Mouse (Mus musculus) cerebral cortex, adult 2 months (tissue): ENCODE results near the gene Tmem141.

Experiments
- WGBS: fragments of 180-500 bp; shearing (Covaris S2); methylation state at CpG from one replicate; pipeline ENCODE4 v1.1.7; 2018; 5-methylcytosine and 5-hydroxymethylcytosine counted together

Tmem141 gene

DNA sequence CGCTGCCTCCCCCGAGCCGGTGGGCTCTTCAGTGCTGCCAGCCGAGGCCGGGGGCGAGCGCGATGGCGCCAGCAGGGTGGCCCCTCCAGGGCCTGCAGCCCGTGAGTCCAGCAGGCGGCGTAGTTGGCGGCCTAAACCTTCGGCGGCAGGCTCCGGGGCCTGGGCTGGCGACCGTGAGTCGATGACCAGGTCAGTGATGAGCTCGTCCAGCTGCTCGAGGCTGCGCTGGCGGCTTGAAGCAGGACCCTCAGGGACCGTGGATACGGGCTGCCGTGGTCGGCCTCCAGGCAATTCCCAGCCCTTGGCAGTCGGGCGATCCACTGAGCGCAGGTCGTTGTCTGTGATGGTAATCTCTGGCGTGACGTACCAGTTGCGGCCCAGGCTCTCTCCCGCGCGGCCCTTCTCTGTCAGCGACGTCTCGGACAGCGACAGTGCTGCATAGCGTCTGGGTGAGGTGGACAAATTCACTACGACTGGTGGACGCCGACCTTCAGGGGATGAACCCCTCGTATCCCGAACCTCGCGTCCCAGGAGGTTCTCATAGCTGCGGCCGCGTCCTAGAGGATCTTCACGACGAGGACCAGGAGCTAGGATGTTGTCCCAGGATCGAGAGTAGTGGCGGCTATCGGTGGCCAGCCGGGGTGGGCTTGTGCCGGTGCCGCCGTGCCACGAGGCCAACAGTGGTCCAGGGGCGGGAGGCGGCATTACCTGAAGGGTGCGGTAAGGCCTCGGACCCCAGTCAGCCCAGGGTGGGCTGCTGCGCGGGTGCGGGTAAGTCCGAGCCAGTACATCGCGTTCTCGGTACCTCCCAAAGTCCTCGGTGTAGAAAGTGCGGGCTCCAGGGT lies 43.6 kb downstream of the Tmem141 start:
- WGBS: 41% methylated on average over 75 of the region's 75 CpGs

DNA sequence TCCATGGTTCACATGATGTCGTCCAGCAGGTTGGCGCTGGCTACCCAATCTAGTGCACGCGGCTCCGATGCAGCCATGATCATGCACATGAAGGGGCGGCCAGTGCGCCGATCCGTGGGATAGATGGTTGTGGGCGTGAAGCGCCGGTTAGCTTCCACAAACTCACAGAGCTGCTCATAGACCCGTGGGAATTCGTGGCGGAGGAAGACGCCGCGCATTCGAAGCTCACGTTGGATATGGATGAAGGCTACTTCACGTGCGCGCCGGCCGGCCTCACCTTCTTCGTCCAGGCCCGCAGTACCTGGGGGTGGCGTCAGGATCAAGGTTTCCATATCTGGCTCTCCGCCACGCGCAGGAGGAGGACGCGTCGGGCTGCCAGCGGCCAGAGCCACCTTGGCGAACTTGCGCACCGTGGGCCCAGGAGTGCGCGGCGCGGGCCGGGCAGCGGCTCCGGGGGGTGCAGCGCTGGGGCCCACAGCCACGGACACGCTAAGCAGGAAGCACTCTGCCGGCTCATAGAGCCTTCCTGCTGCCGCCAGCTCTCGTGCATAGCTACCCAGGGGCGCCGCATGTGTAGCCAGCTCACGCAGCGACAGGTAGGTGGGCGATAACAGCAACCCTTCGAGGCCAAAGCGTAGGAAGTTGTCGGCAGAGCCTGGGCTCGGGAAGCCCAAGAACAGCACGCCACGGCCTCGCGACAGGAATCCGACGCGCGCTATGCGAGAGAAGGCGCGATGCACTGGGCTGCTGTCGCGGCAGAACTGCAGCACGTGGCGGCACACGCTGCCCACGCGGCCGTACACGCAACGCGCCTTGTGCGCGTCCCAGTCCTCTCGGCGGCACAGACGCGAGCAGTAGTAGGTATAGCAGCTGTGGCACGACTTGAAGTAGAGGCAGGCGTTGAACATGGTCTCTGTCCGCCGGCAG lies 44.6 kb downstream of the Tmem141 start:
- 26% methylated on average over 92 of the region's 92 CpGs for WGBS

DNA sequence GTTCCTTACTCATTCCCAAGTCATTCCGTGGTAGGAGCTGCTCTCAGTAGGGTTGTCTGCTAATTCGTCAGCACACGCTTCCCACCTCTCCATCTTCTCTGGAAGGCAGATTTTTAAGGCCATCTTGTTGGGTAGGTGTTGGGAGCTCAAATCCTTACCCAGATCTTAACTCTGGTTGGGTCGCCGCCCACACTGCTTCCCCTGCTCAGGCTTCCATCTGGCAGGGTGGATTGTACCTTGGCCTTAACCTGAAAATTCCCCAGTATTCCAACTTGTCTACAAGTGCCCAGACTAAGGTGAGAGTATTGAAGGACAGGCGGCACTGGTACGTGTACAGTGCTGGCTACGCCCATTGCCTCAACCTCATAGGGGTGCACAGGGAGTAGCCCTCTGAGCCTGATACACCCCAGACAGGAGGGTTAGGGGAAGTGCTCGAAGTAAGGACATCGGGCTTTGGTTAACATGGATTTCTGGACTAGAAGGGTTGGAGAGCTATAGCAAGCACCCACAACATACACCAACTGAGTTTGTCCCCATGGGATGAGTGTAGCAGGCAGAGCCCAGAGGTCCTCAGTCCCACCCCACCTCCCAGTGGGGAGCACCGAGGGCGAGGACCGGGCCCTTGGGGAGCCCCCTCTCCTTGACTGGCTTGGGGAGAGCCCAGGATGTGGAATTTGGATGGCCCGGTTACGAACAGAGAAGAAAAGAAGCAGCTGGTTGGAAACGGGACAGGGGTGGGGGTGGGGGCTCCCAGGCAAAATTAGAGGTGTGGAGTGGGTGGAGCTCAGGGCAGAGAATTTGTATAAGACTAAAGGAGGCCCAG lies 45.6 kb downstream of the Tmem141 start:
- 54% methylated on average over 16 of the region's 16 CpGs for WGBS

DNA sequence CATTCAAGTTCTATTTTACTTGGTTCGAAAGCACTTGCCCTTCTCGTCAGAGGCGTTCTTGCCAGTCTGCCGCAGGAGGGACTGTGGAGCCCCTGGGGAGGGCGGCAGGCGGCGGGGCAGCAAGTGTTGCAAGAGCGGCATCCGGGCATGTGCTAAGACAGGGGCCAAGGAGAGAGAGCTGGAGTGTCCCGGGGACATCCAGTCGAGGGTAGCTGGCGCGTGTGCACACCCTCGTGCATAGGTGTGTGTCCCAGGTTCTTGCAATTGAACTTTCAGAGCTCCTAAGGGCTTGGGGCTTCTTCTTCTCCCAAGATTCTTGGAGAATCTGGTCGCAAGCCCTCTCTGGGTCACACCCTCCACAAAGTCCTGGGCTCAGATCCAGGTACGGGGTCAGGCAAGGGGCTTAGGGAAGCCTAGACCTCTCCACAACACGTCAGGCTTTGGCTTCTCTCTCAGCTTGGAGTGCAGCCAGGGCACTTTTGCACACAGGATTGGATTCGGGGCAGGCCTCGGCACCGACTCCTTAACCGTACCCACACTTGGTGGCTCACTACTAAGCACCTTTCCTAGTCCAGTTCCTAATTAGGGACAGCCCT lies 46.3 kb downstream of the Tmem141 start:
- WGBS: 5% methylated on average over 21 of the region's 21 CpGs

DNA sequence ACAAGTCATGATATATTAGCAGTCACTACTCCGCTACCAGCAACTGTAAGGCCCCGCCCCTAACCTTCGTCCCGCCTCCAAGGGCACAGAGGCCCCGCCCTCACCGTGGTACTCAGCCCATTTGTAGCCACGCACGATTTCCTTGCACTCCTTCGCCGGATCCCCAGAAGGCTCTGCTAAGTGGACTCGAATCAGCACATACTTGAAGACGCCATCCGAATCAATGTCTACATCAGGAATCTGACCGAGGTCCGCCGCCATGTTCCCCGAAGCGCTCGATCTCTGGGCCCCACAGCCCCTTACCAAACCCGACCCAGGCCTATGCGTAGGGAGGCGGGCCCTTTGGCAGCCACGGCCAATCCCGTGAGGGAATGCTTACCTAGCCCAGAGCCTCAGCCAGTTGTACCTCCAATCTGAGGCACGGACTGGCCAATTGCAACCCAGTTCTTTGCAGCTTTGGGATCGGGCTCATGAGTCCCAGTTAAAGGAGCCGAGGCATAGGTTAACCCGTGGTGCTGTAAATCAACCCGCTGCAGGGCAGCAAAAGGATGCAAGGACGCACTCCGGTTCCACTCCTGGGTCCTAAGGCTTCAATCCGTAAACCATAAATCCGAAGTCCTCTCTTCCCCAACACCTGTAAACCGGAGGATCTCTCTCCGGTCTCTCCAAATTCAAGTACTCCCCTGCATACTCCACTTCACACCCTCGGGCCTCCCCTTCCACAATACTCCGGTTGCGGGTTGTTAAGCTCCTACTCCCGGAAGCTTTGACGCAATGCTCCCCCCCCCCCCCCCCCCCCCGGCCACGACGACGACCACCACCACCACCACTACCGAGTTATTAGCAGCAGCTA lies 47.0 kb downstream of the Tmem141 start, which contains the start of the genes Mamdc4 and Phpt1:
Gene Mamdc4, minus strand, starts transcription at position 267 of the 853 bp plus-strand sequence.
Gene Phpt1, minus strand, starts transcription at position 646 of the 853 bp plus-strand sequence.
- under 1% methylated on average over 43 of the region's 45 CpGs for WGBS

DNA sequence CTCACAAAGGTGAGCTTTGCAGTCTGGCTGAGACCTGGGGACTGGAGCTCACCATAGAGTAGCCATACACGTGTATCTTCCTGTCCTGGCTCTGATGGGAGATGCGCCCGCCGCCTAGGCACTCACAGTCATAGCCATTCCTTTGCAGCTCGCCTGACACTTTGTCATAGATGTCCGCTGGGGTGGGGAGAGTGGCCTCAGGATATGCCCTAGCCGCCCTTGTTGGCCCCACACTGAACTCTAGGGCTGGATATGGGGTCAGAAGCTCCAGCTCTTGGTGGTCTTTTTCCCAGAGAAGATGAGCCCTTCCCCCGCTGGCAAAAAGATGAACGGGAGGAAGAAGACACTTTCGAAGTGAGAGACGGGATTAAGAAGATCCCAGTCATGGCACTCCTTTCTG lies 47.7 kb downstream of the Tmem141 start:
- WGBS: 8% methylated on average over 11 of the region's 11 CpGs

DNA sequence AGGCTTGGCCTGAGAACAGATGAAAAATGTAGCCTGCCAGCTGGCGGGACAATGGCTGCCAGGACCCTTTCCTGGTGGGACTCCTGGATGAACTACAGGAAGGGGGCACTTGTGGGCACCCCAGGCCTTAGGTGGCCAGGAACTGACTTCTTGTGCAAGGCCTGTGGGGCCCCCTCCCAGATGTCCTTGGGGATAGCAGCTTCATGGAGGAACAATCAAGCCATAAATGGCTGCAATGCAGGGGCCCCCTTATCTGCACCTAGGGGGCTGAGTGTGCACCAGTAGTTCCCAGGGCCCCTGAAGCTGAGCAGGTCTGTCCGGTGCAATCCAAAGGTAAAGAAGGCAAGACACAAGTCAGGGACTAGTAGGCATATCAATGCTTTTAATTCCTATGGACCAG lies 48.7 kb downstream of the Tmem141 start:
- 90% methylated on average over 2 of the region's 2 CpGs for WGBS

DNA sequence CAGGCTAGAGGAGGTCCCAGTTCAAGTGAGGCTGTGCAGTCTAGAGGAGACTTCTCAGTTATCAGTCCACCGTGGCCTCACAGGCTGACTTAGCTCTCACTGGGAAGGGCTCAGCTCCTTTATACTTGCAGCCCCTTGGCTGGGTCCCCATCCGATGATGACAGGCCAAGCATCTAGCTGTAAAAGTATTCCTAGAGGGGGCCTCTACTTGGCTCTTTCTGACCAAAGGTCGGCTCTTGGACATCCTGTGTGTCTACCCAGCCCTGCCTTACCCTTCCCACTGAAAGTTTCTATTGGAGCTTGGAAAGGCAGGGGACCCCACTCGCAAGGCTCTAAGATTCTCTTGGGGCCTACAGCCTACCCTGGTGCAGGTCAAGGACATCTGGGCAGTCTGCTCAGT lies 50.6 kb downstream of the Tmem141 start:
- WGBS: 93% methylated on average over 4 of the region's 4 CpGs
